Mouse (Mus musculus) kidney, embryonic 16.5 days (tissue): ENCODE data around the gene Tbx4. TPM values are rescaled to one million over a fixed set of nuclear protein-coding genes. Genes with fewer than 3 reads are reported as not detected.

Experiments used
- ATAC-seq: fragments of 200-750 bp; cut with Nextera tagmentation; 2 replicates; pipeline ENCODE4 v1.8.0; 2017; ENCODE audit warnings: moderate TSS enrichment; ENCODE audit not compliant: low FRiP score, low TSS enrichment
- H3K27ac ChIP-seq: fragments of 300-500 bp; sonication (generic); 2 replicates; pipeline ENCODE4 v1.5.1; 2014; ENCODE audit warnings: low read length
- H3K27me3 ChIP-seq: fragments of 300-500 bp; sonication (generic); 2 replicates; pipeline ENCODE4 v1.6.1; 2014; ENCODE audit warnings: low read length, control low read depth, mixed read lengths; ENCODE audit not compliant: insufficient read depth
- H3K36me3 ChIP-seq: fragments of 300-500 bp; sonication (generic); 2 replicates; pipeline ENCODE4 v1.6.1; 2014; ENCODE audit warnings: low read length, control low read depth, mixed read lengths; ENCODE audit not compliant: insufficient read depth
- H3K4me1 ChIP-seq: fragments of 300-500 bp; sonication (generic); 2 replicates; pipeline ENCODE4 v1.6.1; 2014; ENCODE audit warnings: low read length, control low read depth, mixed read lengths; ENCODE audit not compliant: insufficient read depth
- H3K4me2 ChIP-seq: fragments of 300-500 bp; sonication (generic); replicated peaks from 2 replicates; pipeline ENCODE4 v1.6.1; 2014; ENCODE audit warnings: low read depth, low read length
- H3K4me3 ChIP-seq: fragments of 300-500 bp; sonication (generic); 2 replicates; pipeline ENCODE4 v1.5.1; 2014; ENCODE audit warnings: mild to moderate bottlenecking, low read length
- H3K9ac ChIP-seq: fragments of 300-500 bp; sonication (generic); replicated peaks from 2 replicates; pipeline ENCODE4 v1.6.1; 2014; ENCODE audit warnings: low read length
- H3K9me3 ChIP-seq: fragments of 300-500 bp; sonication (generic); 2 replicates; pipeline ENCODE4 v1.6.1; 2016; ENCODE audit warnings: low read length, control low read depth
- WGBS: fragments of 180-500 bp; shearing (Covaris S2); extraction: QIAGEN DNeasy Blood & Tissue Kit; methylation state at CpG from one replicate; pipeline ENCODE4 v1.1.7; 2014; 5-methylcytosine and 5-hydroxymethylcytosine counted together
- polyA plus RNA-seq: library from polyadenylated mRNA; unstranded; fragments of >200 nt; fragmentation: Nextera tagmentation; extraction: Ambion mirVana; gene quantifications from 2 replicates; pipeline ENCODE4 v1.2.1, GENCODE M21; 2015

Gene Tbx4
- polyA plus RNA-seq, 1 experiment from 2014 or later = 1.7 TPM

- Histone ChIP-seq H3K4me3 (no peak overlapping the region), H3K9me3 (no peaks in the 10 kb centered on the region), H3K4me1 (peaks cover 5% of the 10 kb centered on the region; the same call in 1 of the 2 replicates), H3K27ac (no peak overlapping the region), H3K36me3 (no peaks in the 10 kb centered on the region), H3K9ac (no peak overlapping the region), H3K27me3 (no peaks in the 10 kb centered on the region), H3K4me2 (no peak overlapping the region)
- no peak for ATAC-seq
- WGBS = 81% methylated on average over 6 of the region's 6 CpGs
Measured at GRCm38 (mm10) chr11:85956950-85957778, 70.9 kb downstream of the Tbx4 start.

- no peak for ATAC-seq
- no peak overlapping the region for H3K27ac ChIP-seq
- H3K4me3 ChIP-seq = no peak overlapping the region
- no peaks in the 10 kb centered on the region for H3K9me3 ChIP-seq
- peaks cover 5% of the 10 kb centered on the region; the same call in 1 of the 2 replicates for H3K4me1 ChIP-seq
- H3K36me3 ChIP-seq = no peaks in the 10 kb centered on the region
- WGBS = 86% methylated on average over 5 of the region's 5 CpGs
- H3K4me2 ChIP-seq = no peak overlapping the region
- peaks cover 3% of the 10 kb centered on the region; the same call in 1 of the 2 replicates for H3K27me3 ChIP-seq
- no peak overlapping the region for H3K9ac ChIP-seq
Measured at GRCm38 (mm10) chr11:85959837-85960236, 73.6 kb downstream of the Tbx4 start.

GRCm38 (mm10) chr11:85960273-85960672, 74.1 kb downstream of the Tbx4 start:
- Histone ChIP-seq H3K9ac (no peak overlapping the region), H3K4me2 (no peak overlapping the region), H3K27ac (no peak overlapping the region), H3K36me3 (no peaks in the 10 kb centered on the region), H3K9me3 (no peaks in the 10 kb centered on the region), H3K27me3 (peaks cover 3% of the 10 kb centered on the region; the same call in 1 of the 2 replicates), H3K4me1 (peaks cover 5% of the 10 kb centered on the region; the same call in 1 of the 2 replicates), H3K4me3 (no peak overlapping the region)
- no peak for ATAC-seq
- 78% methylated on average over 6 of the region's 6 CpGs for whole genome bisulfite sequencing

GRCm38 (mm10) chr11:85961498-85961897, 75.3 kb downstream of the Tbx4 start:
- H3K4me2 ChIP-seq = no peak overlapping the region; the same call in 1 of the 2 replicates
- H3K4me1 ChIP-seq = peaks cover 5% of the 10 kb centered on the region; the same call in 1 of the 2 replicates
- no peak overlapping the region for H3K4me3 ChIP-seq
- H3K36me3 ChIP-seq = no peaks in the 10 kb centered on the region
- no peak overlapping the region for H3K27ac ChIP-seq
- no peak for ATAC-seq
- H3K27me3 ChIP-seq = peaks cover 3% of the 10 kb centered on the region; the same call in 1 of the 2 replicates
- H3K9me3 ChIP-seq = no peaks in the 10 kb centered on the region
- no peak overlapping the region for H3K9ac ChIP-seq
- WGBS = 27% methylated on average over 9 of the region's 9 CpGs

Other genes with a start within 250 kb of the Tbx4 start
- gene Tbx2, start 53.9 kb upstream of the Tbx4 start, polyA plus RNA-seq = 10.3 TPM in 2 replicates
- gene Gm11444, start 36.1 kb upstream of the Tbx4 start, polyA plus RNA-seq = not detected in 2 replicates